Mouse (Mus musculus): ENCODE measurements around the gene Gm37419.

- TF ChIP-seq TAL1 (IDR thresholded peaks at IDR 0.05; ENCODE audit: low read length) (no peak), GATA1 (IDR thresholded peaks at IDR 0.05; ENCODE audit: low read length) (no peak)
Measured at GRCm38 (mm10) chr16:23962401-23962800, 25.9 kb upstream of the Gm37419 start.
